Mouse (Mus musculus): Measurements from ENCODE around the gene Nkx1-1. TPM values are rescaled to one million over a fixed set of nuclear protein-coding genes. Genes with fewer than 3 reads are reported as not detected.

Nkx1-1 gene
- total RNA-seq, 1 experiment = 0.22 TPM

GRCm38 (mm10) chr5:33435151-33435550, 1.4 kb upstream of the Nkx1-1 start:
- in situ Hi-C loops (cut with MboI; ENCODE audit: low sequenced_read_pairs in 2 of 2, unreplicated experiment in 2 of 2) = loop anchor here in 1 of 2 experiments (10.0 to 25.0 kb wide), 2 partner anchors 290 to 1952 kb away; partner anchors contain the start of genes Fgfr3 and Hmx1
- Histone ChIP-seq H3K4me1 (ENCODE audit: control insufficient read depth in 2 of 2, insufficient read depth in 2 of 2, low read length in 2 of 2, poor library complexity in 1 of 2) (peaks cover 0 to 7% of the 10 kb centered on the region in 2 experiments; a peak in 1 of 4 replicates), H3K9me3 (ENCODE audit: control insufficient read depth, insufficient read depth, low read depth, low read length) (no peaks in the 10 kb centered on the region), H3K9ac (ENCODE audit: insufficient read depth, low read depth, low read length, poor library complexity, severe bottlenecking) (no peak overlapping the region), H3K4me3 (ENCODE audit: insufficient read depth in 1 of 2, low read depth in 1 of 2, low read length in 2 of 2, poor library complexity in 1 of 2, severe bottlenecking in 1 of 2) (peak overlapping the region in 1 of 2 experiments; percentile 4; a peak in 1 of 4 replicates), H3K27ac (ENCODE audit: insufficient read depth, low read depth, low read length, poor library complexity, severe bottlenecking) (no peak overlapping the region), H3K36me3 (ENCODE audit: control insufficient read depth, insufficient read depth, low read length, poor library complexity, severe bottlenecking) (no peaks in the 10 kb centered on the region)
- DNase-seq (ENCODE audit: low read depth, low spot score) = no peak
- no peak for TF ChIP-seq HCFC1 (IDR thresholded peaks at IDR 0.05; ENCODE audit: borderline replicate concordance, insufficient read depth, low read length)
- TF ChIP-seq CHD2 (IDR thresholded peaks at IDR 0.05; ENCODE audit: low read depth, low read length) = no peak
- TF ChIP-seq ZC3H11A (IDR thresholded peaks at IDR 0.05; ENCODE audit: borderline replicate concordance, low read depth, low read length) = no peak
- no peak for TF ChIP-seq MAFK (IDR thresholded peaks at IDR 0.05; ENCODE audit: insufficient read depth, low read depth, low read length)
- TF ChIP-seq ZNF384 (IDR thresholded peaks at IDR 0.05; ENCODE audit: low read depth, low read length) = no peak

GRCm38 (mm10) chr5:33434141-33434780, 485 bp upstream of the Nkx1-1 start:
- Histone ChIP-seq H3K9me3 (ENCODE audit: control insufficient read depth, insufficient read depth, low read depth, low read length) (no peaks in the 10 kb centered on the region), H3K27ac (ENCODE audit: insufficient read depth, low read depth, low read length, poor library complexity, severe bottlenecking) (no peak overlapping the region), H3K4me1 (ENCODE audit: control insufficient read depth in 2 of 2, insufficient read depth in 2 of 2, low read length in 2 of 2, poor library complexity in 1 of 2) (peaks cover 0 to 7% of the 10 kb centered on the region in 2 experiments; a peak in 1 of 4 replicates), H3K36me3 (ENCODE audit: control insufficient read depth, insufficient read depth, low read length, poor library complexity, severe bottlenecking) (no peaks in the 10 kb centered on the region), H3K4me3 (ENCODE audit: insufficient read depth in 1 of 2, low read depth in 1 of 2, low read length in 2 of 2, poor library complexity in 1 of 2, severe bottlenecking in 1 of 2) (peak overlapping the region; percentile 42 to 43; a peak in 3 of 4 replicates), H3K9ac (ENCODE audit: insufficient read depth, low read depth, low read length, poor library complexity, severe bottlenecking) (no peak overlapping the region)
- no peak for DNase-seq (ENCODE audit: low read depth, low spot score)
- TF ChIP-seq CHD2 (IDR thresholded peaks at IDR 0.05; ENCODE audit: low read depth, low read length) = no peak
- in situ Hi-C loops (cut with MboI; ENCODE audit: low sequenced_read_pairs in 2 of 2, unreplicated experiment in 2 of 2) = loop anchor here in 1 of 2 experiments (10.0 to 25.0 kb wide), 2 partner anchors 291 to 1953 kb away; partner anchors contain the start of genes Fgfr3 and Hmx1

- Histone ChIP-seq H3K36me3 (ENCODE audit: control insufficient read depth, insufficient read depth, low read length, poor library complexity, severe bottlenecking) (no peaks in the 10 kb centered on the region), H3K27ac (ENCODE audit: insufficient read depth, low read depth, low read length, poor library complexity, severe bottlenecking) (no peak overlapping the region), H3K4me3 (ENCODE audit: insufficient read depth in 1 of 2, low read depth in 1 of 2, low read length in 2 of 2, poor library complexity in 1 of 2, severe bottlenecking in 1 of 2) (peak overlapping the region in 1 of 2 experiments; percentile 0; a peak in 1 of 4 replicates), H3K9me3 (ENCODE audit: control insufficient read depth, insufficient read depth, low read depth, low read length) (no peaks in the 10 kb centered on the region), H3K4me1 (ENCODE audit: control insufficient read depth in 2 of 2, insufficient read depth in 2 of 2, low read length in 2 of 2, poor library complexity in 1 of 2) (peaks cover 0 to 7% of the 10 kb centered on the region in 2 experiments; a peak in 1 of 4 replicates), H3K9ac (ENCODE audit: insufficient read depth, low read depth, low read length, poor library complexity, severe bottlenecking) (no peak overlapping the region)
- no peak for TF ChIP-seq CHD2 (IDR thresholded peaks at IDR 0.05; ENCODE audit: low read depth, low read length)
- no peak for TF ChIP-seq HCFC1 (IDR thresholded peaks at IDR 0.05; ENCODE audit: borderline replicate concordance, insufficient read depth, low read length)
- TF ChIP-seq ZC3H11A (IDR thresholded peaks at IDR 0.05; ENCODE audit: borderline replicate concordance, low read depth, low read length) = no peak
- no peak for TF ChIP-seq MAFK (IDR thresholded peaks at IDR 0.05; ENCODE audit: insufficient read depth, low read depth, low read length)
- DNase-seq (ENCODE audit: low read depth, low spot score) = no peak
- in situ Hi-C loops (cut with MboI; ENCODE audit: low sequenced_read_pairs in 2 of 2, unreplicated experiment in 2 of 2) = loop anchor here in 1 of 2 experiments (10.0 to 25.0 kb wide), 2 partner anchors 293 to 1955 kb away; partner anchors contain the start of genes Fgfr3 and Hmx1
These were observed 1.5 kb downstream of the Nkx1-1 start for GRCm38 (mm10) chr5:33432057-33432935.

DNA sequence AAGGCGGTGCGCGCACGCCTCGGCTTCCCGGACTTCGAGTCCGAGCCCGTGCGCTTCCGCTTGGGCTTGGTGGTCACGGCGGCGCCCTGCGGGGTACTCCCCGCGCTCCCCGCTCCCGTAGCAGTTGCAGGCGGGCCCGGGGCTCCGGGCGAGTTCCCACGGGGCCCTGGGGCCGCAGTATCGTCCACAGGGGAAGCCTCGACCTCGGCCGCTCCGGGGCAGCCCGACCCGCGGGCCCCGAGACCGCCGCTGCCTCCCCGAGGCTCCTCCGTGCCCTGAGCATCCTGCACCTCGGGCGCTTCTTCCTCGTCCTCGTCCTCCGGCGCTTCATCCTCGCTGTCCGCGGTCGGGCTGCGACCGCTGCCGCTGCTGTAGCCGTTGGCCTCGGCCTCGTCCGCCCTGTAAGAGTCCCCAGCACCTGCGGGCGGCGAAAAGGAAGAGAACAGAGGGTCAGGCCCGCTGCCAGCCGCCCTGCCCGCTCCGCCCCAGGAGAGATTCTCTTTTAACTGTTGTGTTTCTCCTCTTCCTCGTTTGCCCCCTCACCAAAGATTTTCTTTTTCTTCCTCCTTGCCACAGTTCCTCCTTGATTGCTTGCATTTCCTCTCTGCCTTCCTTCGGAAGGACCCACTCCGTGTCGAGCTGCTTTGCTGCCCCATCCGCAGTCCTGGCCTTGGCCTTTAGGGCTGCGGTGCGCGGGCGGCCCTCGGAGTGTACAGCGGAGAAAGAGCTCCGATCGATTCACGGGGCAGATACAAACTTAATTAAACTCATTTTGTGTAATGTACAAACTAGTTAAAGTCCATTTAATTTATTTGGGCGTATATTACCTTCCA, 2.4 kb downstream of the Nkx1-1 start:
- Histone ChIP-seq H3K9me3 (ENCODE audit: control insufficient read depth, insufficient read depth, low read depth, low read length) (no peaks in the 10 kb centered on the region), H3K4me1 (ENCODE audit: control insufficient read depth in 2 of 2, insufficient read depth in 2 of 2, low read length in 2 of 2, poor library complexity in 1 of 2) (peaks cover 0 to 7% of the 10 kb centered on the region in 2 experiments; a peak in 1 of 4 replicates), H3K27ac (ENCODE audit: insufficient read depth, low read depth, low read length, poor library complexity, severe bottlenecking) (no peak overlapping the region), H3K9ac (ENCODE audit: insufficient read depth, low read depth, low read length, poor library complexity, severe bottlenecking) (no peak overlapping the region), H3K4me3 (ENCODE audit: insufficient read depth in 1 of 2, low read depth in 1 of 2, low read length in 2 of 2, poor library complexity in 1 of 2, severe bottlenecking in 1 of 2) (peak overlapping the region; percentile 31 to 43; a peak in 3 of 4 replicates), H3K36me3 (ENCODE audit: control insufficient read depth, insufficient read depth, low read length, poor library complexity, severe bottlenecking) (no peaks in the 10 kb centered on the region)
- no peak for DNase-seq (ENCODE audit: low read depth, low spot score)
- in situ Hi-C loops (cut with MboI; ENCODE audit: low sequenced_read_pairs in 2 of 2, unreplicated experiment in 2 of 2) = loop anchor here in 1 of 2 experiments (10.0 to 25.0 kb wide), 2 partner anchors 293 to 1956 kb away; partner anchors contain the start of genes Fgfr3 and Hmx1
- TF ChIP-seq ZNF384 (IDR thresholded peaks at IDR 0.05; ENCODE audit: low read depth, low read length) = no peak

Data from ES-E14 (cell line).